Mouse (Mus musculus): ENCODE results near the gene H2al1m. TPM values are rescaled to one million over a fixed set of nuclear protein-coding genes. Genes with fewer than 3 reads are reported as not detected.
"Not testable (repeated sequence)": the region's sequence is repeated elsewhere in the genome, so short reads cannot be mapped to it uniquely, and the experiment has no call there.

The H2al1m gene
- polyA plus RNA-seq, 1 experiment from 2014 or later, result not detected

DNA sequence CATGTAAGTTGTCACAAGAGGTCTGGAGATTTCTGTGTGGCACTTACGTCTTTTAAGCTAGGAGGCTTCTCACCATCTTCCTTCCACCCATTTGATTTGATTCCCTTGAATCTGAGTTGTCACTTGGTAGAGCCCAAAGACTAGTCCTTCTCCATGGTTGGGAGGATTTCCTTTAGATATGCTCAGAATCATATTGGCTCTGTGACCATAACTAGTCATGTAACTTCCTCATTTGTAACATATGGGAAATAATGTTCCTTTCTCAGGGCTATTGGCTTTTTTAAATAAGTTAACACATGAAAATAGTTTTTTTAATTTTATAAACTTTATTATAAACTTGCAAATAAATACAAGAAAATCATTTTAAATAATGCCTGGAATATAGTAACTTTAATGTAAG is 24.3 kb upstream of the H2al1m start:
- Histone ChIP-seq H3K4me1 (ENCODE audit: control insufficient read depth, insufficient read depth, low read length) (no peaks in the 10 kb centered on the region), H3K27me3 (ENCODE audit: control insufficient read depth, insufficient read depth, low read length) (no peaks in the 10 kb centered on the region), H3K4me3 (ENCODE audit: low read length) (no peak overlapping the region), H3K27ac (ENCODE audit: low read length) (no peak overlapping the region), H3K9me3 (replicated peaks; ENCODE audit: control insufficient read depth, low read length) (no peaks in the 10 kb centered on the region), H3K36me3 (ENCODE audit: control insufficient read depth, insufficient read depth) (no peaks in the 10 kb centered on the region), H3K9ac (ENCODE audit: low read length) (no peak overlapping the region), H3K4me2 (ENCODE audit: low read depth, low read length) (no peak overlapping the region)
- ATAC-seq (replicated peaks; ENCODE audit: extremely low read depth, insufficient read depth, low FRiP score), result no peak
- 55% methylated on average over 1 of the region's 1 CpGs for WGBS

DNA sequence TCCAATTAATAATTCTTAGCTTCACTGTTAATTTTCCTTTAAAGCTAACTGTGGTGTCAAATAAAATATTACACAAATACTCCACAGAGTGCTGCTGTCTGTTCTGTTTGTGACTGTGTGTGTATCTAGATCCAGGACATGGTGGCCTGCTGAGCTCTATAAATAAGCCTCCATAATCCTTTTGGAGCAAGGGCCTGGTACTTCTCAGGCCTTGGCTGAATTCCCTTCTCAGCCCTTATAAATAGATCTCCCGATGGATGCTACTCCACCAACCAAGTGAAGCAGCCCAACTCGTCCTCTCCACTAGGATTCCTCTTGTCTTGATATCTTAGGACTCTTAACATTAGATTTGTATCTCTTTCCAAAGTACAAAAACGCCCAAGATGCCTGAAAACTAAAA is 12.5 kb upstream of the H2al1m start:
- no peak overlapping the region for H3K4me2 ChIP-seq (ENCODE audit: low read depth, low read length)
- no peaks in the 10 kb centered on the region; the same call in 1 of the 2 replicates for H3K27me3 ChIP-seq (ENCODE audit: control insufficient read depth, insufficient read depth, low read length)
- WGBS, result 52% methylated on average over 3 of the region's 3 CpGs
- no peaks in the 10 kb centered on the region for H3K9me3 ChIP-seq (replicated peaks; ENCODE audit: control insufficient read depth, low read length)
- no peak overlapping the region for H3K4me3 ChIP-seq (ENCODE audit: low read length)
- H3K36me3 ChIP-seq (ENCODE audit: control insufficient read depth, insufficient read depth), result no peaks in the 10 kb centered on the region
- peak; percentile 42; the same call in 1 of the 2 replicates for ATAC-seq (replicated peaks; ENCODE audit: extremely low read depth, insufficient read depth, low FRiP score)
- peak overlapping the region; percentile 46; the same call in 1 of the 2 replicates for H3K27ac ChIP-seq (ENCODE audit: low read length)
- H3K9ac ChIP-seq (ENCODE audit: low read length), result no peak overlapping the region
- H3K4me1 ChIP-seq (ENCODE audit: control insufficient read depth, insufficient read depth, low read length), result 0 out of 2 replicates have a peak, but pooled peaks cover 3% of the 10 kb centered on the region

GRCm38 (mm10) chrX:9271947-9272459 is 11.6 kb upstream of the H2al1m start:
- WGBS, result 15% methylated on average over 8 of the region's 8 CpGs
- H3K4me2 ChIP-seq (ENCODE audit: low read depth, low read length), result peak overlapping the region; percentile 65
- H3K4me3 ChIP-seq (ENCODE audit: low read length), result peak overlapping the region; percentile 63
- 0 out of 2 replicates have a peak, but pooled peaks cover 3% of the 10 kb centered on the region for H3K4me1 ChIP-seq (ENCODE audit: control insufficient read depth, insufficient read depth, low read length)
- H3K36me3 ChIP-seq (ENCODE audit: control insufficient read depth, insufficient read depth), result no peaks in the 10 kb centered on the region
- H3K27ac ChIP-seq (ENCODE audit: low read length), result peak overlapping the region; percentile 71
- no peaks in the 10 kb centered on the region for H3K9me3 ChIP-seq (replicated peaks; ENCODE audit: control insufficient read depth, low read length)
- no peak for ATAC-seq (replicated peaks; ENCODE audit: extremely low read depth, insufficient read depth, low FRiP score)
- H3K9ac ChIP-seq (ENCODE audit: low read length), result peak overlapping the region; percentile 76
- H3K27me3 ChIP-seq (ENCODE audit: control insufficient read depth, insufficient read depth, low read length), result no peaks in the 10 kb centered on the region; the same call in 1 of the 2 replicates

- ATAC-seq (replicated peaks; ENCODE audit: extremely low read depth, insufficient read depth, low FRiP score), result peak; percentile 81
- Histone ChIP-seq H3K4me1 (ENCODE audit: control insufficient read depth, insufficient read depth, low read length) (0 out of 2 replicates have a peak, but pooled peaks cover 3% of the 10 kb centered on the region), H3K4me3 (ENCODE audit: low read length) (peak within 1 kb of the TSS; percentile 63), H3K27ac (ENCODE audit: low read length) (peak within 1 kb of the TSS; percentile 71), H3K4me2 (ENCODE audit: low read depth, low read length) (peak within 1 kb of the TSS; percentile 65), H3K9me3 (replicated peaks; ENCODE audit: control insufficient read depth, low read length) (no peaks in the 10 kb centered on the region), H3K9ac (ENCODE audit: low read length) (peak within 1 kb of the TSS; percentile 76), H3K27me3 (ENCODE audit: control insufficient read depth, insufficient read depth, low read length) (no peaks in the 10 kb centered on the region; the same call in 1 of the 2 replicates), H3K36me3 (ENCODE audit: control insufficient read depth, insufficient read depth) (no peaks in the 10 kb centered on the region)
- WGBS, result 9% methylated on average over 72 of the region's 94 CpGs
Observed at GRCm38 (mm10) chrX:9272460-9273361, 10.9 kb upstream of the H2al1m start, which contains the start of gene Xk. Gene Xk, plus strand, starts transcription at chrX:9272756.

DNA sequence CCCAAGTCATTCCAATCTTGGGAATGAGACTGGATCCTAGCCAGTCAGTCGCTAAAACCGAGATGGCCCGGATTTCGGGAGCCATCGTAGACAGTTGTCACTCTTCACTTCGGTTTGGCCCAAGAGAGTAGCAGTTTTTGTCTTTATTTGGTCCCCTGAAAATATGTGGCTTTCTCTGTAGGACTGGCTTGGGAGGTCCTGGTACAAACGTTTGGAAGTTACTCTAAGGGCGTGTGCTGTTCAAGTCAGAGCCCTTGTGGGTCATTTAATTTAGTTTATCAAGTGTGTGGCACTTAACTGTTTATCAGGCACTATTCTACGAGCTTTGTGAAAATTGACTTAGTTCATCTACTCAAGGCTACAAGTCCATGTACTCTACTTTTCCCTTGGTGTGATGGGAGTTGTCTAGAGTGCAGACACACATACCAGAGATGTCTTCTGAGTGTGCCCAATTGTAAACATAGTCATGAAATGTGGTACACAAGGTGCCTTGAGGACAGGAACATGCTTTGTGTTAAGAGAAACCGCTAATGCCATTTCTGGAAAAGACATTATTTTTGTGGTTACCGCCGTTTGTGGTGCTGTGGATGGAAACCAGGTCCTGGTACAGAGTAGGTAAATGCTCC is 10.1 kb upstream of the H2al1m start:
- Histone ChIP-seq H3K4me2 (ENCODE audit: low read depth, low read length) (peak overlapping the region; percentile 65), H3K27ac (ENCODE audit: low read length) (no peak overlapping the region), H3K27me3 (ENCODE audit: control insufficient read depth, insufficient read depth, low read length) (no peaks in the 10 kb centered on the region; the same call in 1 of the 2 replicates), H3K9ac (ENCODE audit: low read length) (peak overlapping the region; percentile 76), H3K9me3 (replicated peaks; ENCODE audit: control insufficient read depth, low read length) (no peaks in the 10 kb centered on the region), H3K4me3 (ENCODE audit: low read length) (peak overlapping the region; percentile 63), H3K4me1 (ENCODE audit: control insufficient read depth, insufficient read depth, low read length) (0 out of 2 replicates have a peak, but pooled peaks cover 3% of the 10 kb centered on the region), H3K36me3 (ENCODE audit: control insufficient read depth, insufficient read depth) (no peaks in the 10 kb centered on the region)
- no peak for ATAC-seq (replicated peaks; ENCODE audit: extremely low read depth, insufficient read depth, low FRiP score)
- 56% methylated on average over 12 of the region's 12 CpGs for WGBS

- WGBS, result 71% methylated on average over 8 of the region's 8 CpGs
- Histone ChIP-seq H3K9me3 (replicated peaks; ENCODE audit: control insufficient read depth, low read length) (no peaks in the 10 kb centered on the region), H3K27me3 (ENCODE audit: control insufficient read depth, insufficient read depth, low read length) (no peaks in the 10 kb centered on the region; the same call in 1 of the 2 replicates), H3K27ac (ENCODE audit: low read length) (no peak overlapping the region), H3K4me1 (ENCODE audit: control insufficient read depth, insufficient read depth, low read length) (0 out of 2 replicates have a peak, but pooled peaks cover 3% of the 10 kb centered on the region), H3K9ac (ENCODE audit: low read length) (no peak overlapping the region), H3K4me2 (ENCODE audit: low read depth, low read length) (no peak overlapping the region), H3K36me3 (ENCODE audit: control insufficient read depth, insufficient read depth) (no peaks in the 10 kb centered on the region), H3K4me3 (ENCODE audit: low read length) (no peak overlapping the region)
- no peak for ATAC-seq (replicated peaks; ENCODE audit: extremely low read depth, insufficient read depth, low FRiP score)
Observed at GRCm38 (mm10) chrX:9274321-9274720, 9.2 kb upstream of the H2al1m start.

GRCm38 (mm10) chrX:9293140-9293829 is 9.7 kb downstream of the H2al1m start:
- H3K9me3 ChIP-seq (replicated peaks; ENCODE audit: control insufficient read depth, low read length); H3K36me3 ChIP-seq (ENCODE audit: control insufficient read depth, insufficient read depth); H3K4me1 ChIP-seq (ENCODE audit: control insufficient read depth, insufficient read depth, low read length); H3K27me3 ChIP-seq (ENCODE audit: control insufficient read depth, insufficient read depth, low read length); H3K9ac ChIP-seq (ENCODE audit: low read length); H3K4me2 ChIP-seq (ENCODE audit: low read depth, low read length); ATAC-seq (replicated peaks; ENCODE audit: extremely low read depth, insufficient read depth, low FRiP score); H3K4me3 ChIP-seq (ENCODE audit: low read length); H3K27ac ChIP-seq (ENCODE audit: low read length): not testable (repeated sequence)
- WGBS, result 71% methylated on average over 3 of the region's 4 CpGs

- Histone ChIP-seq H3K27me3 (ENCODE audit: control insufficient read depth, insufficient read depth, low read length) (no peaks in the 10 kb centered on the region), H3K9me3 (replicated peaks; ENCODE audit: control insufficient read depth, low read length) (no peaks in the 10 kb centered on the region), H3K27ac (ENCODE audit: low read length) (no peak overlapping the region), H3K9ac (ENCODE audit: low read length) (no peak overlapping the region), H3K4me1 (ENCODE audit: control insufficient read depth, insufficient read depth, low read length) (no peaks in the 10 kb centered on the region), H3K4me3 (ENCODE audit: low read length) (no peak overlapping the region), H3K36me3 (ENCODE audit: control insufficient read depth, insufficient read depth) (no peaks in the 10 kb centered on the region), H3K4me2 (ENCODE audit: low read depth, low read length) (no peak overlapping the region)
- ATAC-seq (replicated peaks; ENCODE audit: extremely low read depth, insufficient read depth, low FRiP score), result no peak
- 84% methylated on average over 5 of the region's 5 CpGs for WGBS
Observed at GRCm38 (mm10) chrX:9298413-9298864, 14.9 kb downstream of the H2al1m start.
